Comparison of ENCODE assay signal across 23 mouse cellular contexts in genomic region chr4:128004797-128005452, GRCm38 (mm10). TPM values are rescaled to one million over a fixed set of nuclear protein-coding genes. Genes with fewer than 3 reads are reported as not detected.
"Had no signal": no experiment of that assay in that cellular context is flagged by ENCODE, and none has a peak within 500 bp of the region (broad histone marks: within the 10 kb centered on the region; RNA-seq: fewer than 3 reads in every experiment).

No protein-coding gene starts in this region.

- H3K36me3 ChIP-seq: liver, embryonic 15.5 days; lung, embryonic 15.5 days; midbrain, embryonic 13.5 days; midbrain, embryonic 15.5 days; neural tube, embryonic 12.5 days had no signal

- H3K9me3 ChIP-seq: liver, embryonic 15.5 days; lung, embryonic 15.5 days; midbrain, embryonic 13.5 days; midbrain, embryonic 15.5 days; neural tube, embryonic 12.5 days had no signal

- ATAC-seq: liver, postnatal 0 days; lung, postnatal 0 days; midbrain, embryonic 13.5 days; midbrain, embryonic 15.5 days had no signal

- H3K27ac ChIP-seq: liver, embryonic 15.5 days; lung, embryonic 15.5 days; macrophage; midbrain, embryonic 13.5 days; midbrain, embryonic 15.5 days; neural tube, embryonic 12.5 days had no signal

- H3K4me2 ChIP-seq: liver, embryonic 15.5 days; lung, embryonic 15.5 days; midbrain, embryonic 13.5 days; midbrain, embryonic 15.5 days; neural tube, embryonic 12.5 days had no signal

- H3K4me3 ChIP-seq: liver, embryonic 15.5 days; lung, embryonic 15.5 days; megakaryocyte, embryonic 14.5 days; midbrain, embryonic 13.5 days; midbrain, embryonic 15.5 days; neural tube, embryonic 12.5 days had no signal

- DNase-seq: liver, postnatal 0 days; lung, adult 2 months; lung, postnatal 14 days; lung, postnatal 36 days; right cerebral cortex, postnatal 14 days; spleen, adult 18-20 months; thymus, adult 18-20 months; thymus, postnatal 14 days; thymus, postnatal 36 days had no signal

- H3K9ac ChIP-seq: liver, embryonic 15.5 days; liver, postnatal 0 days; lung, embryonic 15.5 days; midbrain, embryonic 13.5 days; midbrain, embryonic 15.5 days; neural tube, embryonic 12.5 days had no signal

- H3K4me1 ChIP-seq: liver, embryonic 15.5 days; lung, embryonic 15.5 days; megakaryocyte, embryonic 14.5 days; midbrain, embryonic 15.5 days; neural tube, embryonic 12.5 days had no signal

- H3K27me3 ChIP-seq: liver, embryonic 15.5 days; lung, embryonic 15.5 days; megakaryocyte, embryonic 14.5 days; midbrain, embryonic 13.5 days; midbrain, embryonic 15.5 days; neural tube, embryonic 12.5 days had no signal

RNA-seq across cellular contexts. Expression of gene Csmd2, which starts 17.3 kb away (rescaled TPM):
- total RNA-seq: megakaryocyte progenitor cell, adult 5-6 weeks; monocyte, adult 5-6 weeks; neutrophil, adult 5-6 weeks had no signal
- polyA plus RNA-seq: liver, postnatal 0 days; lung, adult 2 months; macrophage had no signal

RNA-seq across cellular contexts. Expression of gene CK137956, which starts 34.2 kb away (rescaled TPM):
- total RNA-seq: megakaryocyte progenitor cell, adult 5-6 weeks; monocyte, adult 5-6 weeks; neutrophil, adult 5-6 weeks had no signal
- polyA plus RNA-seq: liver, embryonic 15.5 days; liver, postnatal 0 days; lung, adult 2 months; lung, embryonic 15.5 days; lung, postnatal 0 days; macrophage; stomach, embryonic 14.5 days; stomach, embryonic 16.5 days; thymus, postnatal 0 days had no signal
